Comparison of ENCODE assay signal across 26 mouse cellular contexts in genomic region chr4:108249314-108249713, GRCm38 (mm10). TPM values are rescaled to one million over a fixed set of nuclear protein-coding genes. Genes with fewer than 3 reads are reported as not detected.
DNase-seq lines count a peak whose midpoint lies in the region; ATAC-seq and TF ChIP-seq lines count a peak whose summit lies in the region.
"Had no signal": no experiment of that assay in that cellular context is flagged by ENCODE, and none has a peak within 500 bp of the region (broad histone marks: within the 10 kb centered on the region; RNA-seq: fewer than 3 reads in every experiment).

No protein-coding gene starts in this region.

- peaks cover 41% of the 10 kb centered on the region for H3K36me3 ChIP-seq in intestine, postnatal 0 days (ENCODE audit: control insufficient read depth, insufficient read depth)
- H3K36me3 ChIP-seq in intestine, embryonic 15.5 days: peaks cover 22% of the 10 kb centered on the region
- peaks cover 54% of the 10 kb centered on the region for H3K36me3 ChIP-seq in midbrain, postnatal 0 days (ENCODE audit: insufficient read depth, low read length)
- H3K36me3 ChIP-seq in midbrain, embryonic 15.5 days (replicated peaks): peaks cover 44% of the 10 kb centered on the region

- H3K9ac ChIP-seq in intestine, postnatal 0 days (ENCODE audit: low read depth, low read length): no peak overlapping the region
- no peak overlapping the region for H3K9ac ChIP-seq in intestine, embryonic 15.5 days
- no peak overlapping the region for H3K9ac ChIP-seq in midbrain, postnatal 0 days (replicated peaks; ENCODE audit: low read length, poor library complexity, severe bottlenecking)
- no peak overlapping the region for H3K9ac ChIP-seq in midbrain, embryonic 15.5 days
- H3K9ac ChIP-seq: embryonic facial prominence, embryonic 12.5 days; heart, embryonic 15.5 days; hindbrain, embryonic 15.5 days; liver, embryonic 14.5 days; neural tube, embryonic 15.5 days; stomach, embryonic 15.5 days had no signal

- no peak for TF ChIP-seq POLR2A in cerebellum, adult 2 months (IDR thresholded peaks at IDR 0.05; ENCODE audit: borderline replicate concordance, insufficient read depth, low read length)

- H3K4me2 ChIP-seq in intestine, postnatal 0 days (replicated peaks; ENCODE audit: low read depth): no peak overlapping the region
- no peak overlapping the region for H3K4me2 ChIP-seq in intestine, embryonic 15.5 days (replicated peaks)
- H3K4me2 ChIP-seq in midbrain, postnatal 0 days (ENCODE audit: low read depth, low read length, poor library complexity, severe bottlenecking): no peak overlapping the region
- no peak overlapping the region for H3K4me2 ChIP-seq in midbrain, embryonic 15.5 days
- H3K4me2 ChIP-seq: embryonic facial prominence, embryonic 12.5 days; heart, embryonic 15.5 days; hindbrain, embryonic 15.5 days; neural tube, embryonic 15.5 days; stomach, embryonic 15.5 days had no signal

- H3K4me1 ChIP-seq in cerebellum, adult 2 months (ENCODE audit: control insufficient read depth, insufficient read depth, low read length): no peaks in the 10 kb centered on the region; the same call in 1 of the 2 replicates
- H3K4me1 ChIP-seq in intestine, postnatal 0 days (replicated peaks; ENCODE audit: control insufficient read depth, insufficient read depth, low read length): no peaks in the 10 kb centered on the region
- H3K4me1 ChIP-seq in intestine, embryonic 15.5 days (replicated peaks): no peaks in the 10 kb centered on the region
- H3K4me1 ChIP-seq in midbrain, postnatal 0 days (ENCODE audit: insufficient read depth, low read length): no peaks in the 10 kb centered on the region
- no peaks in the 10 kb centered on the region for H3K4me1 ChIP-seq in midbrain, embryonic 15.5 days
- H3K4me1 ChIP-seq: embryonic facial prominence, embryonic 12.5 days; heart, embryonic 15.5 days; hindbrain, embryonic 15.5 days; midbrain, embryonic 10.5 days; neural tube, embryonic 15.5 days; stomach, embryonic 15.5 days had no signal

- H3K27ac ChIP-seq in cerebellum, adult 2 months (ENCODE audit: insufficient read depth, low read length): no peak overlapping the region
- H3K27ac ChIP-seq in intestine, postnatal 0 days (ENCODE audit: low read depth, low read length): no peak overlapping the region
- H3K27ac ChIP-seq in intestine, embryonic 15.5 days: no peak overlapping the region
- H3K27ac ChIP-seq in midbrain, postnatal 0 days (ENCODE audit: low read depth, low read length): no peak overlapping the region
- H3K27ac ChIP-seq in midbrain, embryonic 15.5 days: no peak overlapping the region
- H3K27ac ChIP-seq: embryonic facial prominence, embryonic 12.5 days; heart, embryonic 15.5 days; hindbrain, embryonic 15.5 days; liver, embryonic 14.5 days; midbrain, embryonic 10.5 days; neural tube, embryonic 15.5 days; stomach, embryonic 15.5 days had no signal

- no peak overlapping the region for H3K4me3 ChIP-seq in cerebellum, adult 2 months (replicated peaks; ENCODE audit: insufficient read depth, low read depth, low read length)
- no peak overlapping the region for H3K4me3 ChIP-seq in intestine, postnatal 0 days (ENCODE audit: low read depth, low read length)
- no peak overlapping the region for H3K4me3 ChIP-seq in intestine, embryonic 15.5 days (replicated peaks)
- H3K4me3 ChIP-seq in midbrain, postnatal 0 days (ENCODE audit: low read depth, low read length): no peak overlapping the region
- H3K4me3 ChIP-seq in midbrain, embryonic 15.5 days: no peak overlapping the region
- H3K4me3 ChIP-seq: embryonic facial prominence, embryonic 12.5 days; heart, embryonic 15.5 days; hindbrain, embryonic 15.5 days; midbrain, embryonic 10.5 days; neural tube, embryonic 15.5 days; stomach, embryonic 15.5 days had no signal

- H3K27me3 ChIP-seq in cerebellum, adult 2 months (ENCODE audit: control insufficient read depth, insufficient read depth, low read length): no peaks in the 10 kb centered on the region
- H3K27me3 ChIP-seq in intestine, postnatal 0 days (replicated peaks; ENCODE audit: control insufficient read depth, insufficient read depth, low read length): no peaks in the 10 kb centered on the region
- no peaks in the 10 kb centered on the region for H3K27me3 ChIP-seq in intestine, embryonic 15.5 days (replicated peaks)
- no peaks in the 10 kb centered on the region for H3K27me3 ChIP-seq in midbrain, postnatal 0 days (ENCODE audit: insufficient read depth, low read length)
- H3K27me3 ChIP-seq in midbrain, embryonic 15.5 days (replicated peaks): no peaks in the 10 kb centered on the region
- H3K27me3 ChIP-seq: embryonic facial prominence, embryonic 12.5 days; heart, embryonic 15.5 days; hindbrain, embryonic 15.5 days; neural tube, embryonic 15.5 days; stomach, embryonic 15.5 days had no signal

- ATAC-seq in intestine, postnatal 0 days: no peak
- no peak for ATAC-seq in intestine, embryonic 15.5 days
- no peak for ATAC-seq in midbrain, postnatal 0 days (ENCODE audit: low FRiP score)
- ATAC-seq in midbrain, embryonic 15.5 days (replicated peaks): no peak
- ATAC-seq: forebrain, embryonic 14.5 days had no signal

- H3K9me3 ChIP-seq in intestine, postnatal 0 days (ENCODE audit: control insufficient read depth): no peaks in the 10 kb centered on the region
- no peaks in the 10 kb centered on the region for H3K9me3 ChIP-seq in intestine, embryonic 15.5 days
- H3K9me3 ChIP-seq in midbrain, postnatal 0 days (ENCODE audit: low read length): no peaks in the 10 kb centered on the region
- H3K9me3 ChIP-seq in midbrain, embryonic 15.5 days: no peaks in the 10 kb centered on the region
- H3K9me3 ChIP-seq: heart, embryonic 15.5 days; hindbrain, embryonic 15.5 days; midbrain, embryonic 10.5 days; neural tube, embryonic 15.5 days; stomach, embryonic 15.5 days had no signal

- TF ChIP-seq CTCF in cerebellum, adult 2 months (IDR thresholded peaks at IDR 0.05; ENCODE audit: borderline replicate concordance, insufficient read depth, low read depth, low read length): peak; percentile 34; the same call in 1 of the 2 replicates
- TF ChIP-seq CTCF in intestine, postnatal 0 days (IDR thresholded peaks at IDR 0.05; ENCODE audit: low read depth): peak; percentile 49
- TF ChIP-seq CTCF in midbrain, postnatal 0 days (IDR thresholded peaks at IDR 0.05): peak; percentile 58

- WGBS in cerebellum, adult 2 months: 84% methylated on average over 3 of the region's 3 CpGs
- 92% methylated on average over 3 of the region's 3 CpGs for WGBS in intestine, postnatal 0 days
- WGBS in intestine, embryonic 15.5 days: 93% methylated on average over 3 of the region's 3 CpGs
- WGBS in midbrain, postnatal 0 days: 86% methylated on average over 3 of the region's 3 CpGs
- 90% methylated on average over 3 of the region's 3 CpGs for WGBS in midbrain, embryonic 15.5 days

- DNase-seq in cerebellum, adult 2 months: no peak
- no peak for DNase-seq in cerebellum, postnatal 4 days (ENCODE audit: low spot score in 2 of 2)
- DNase-seq in midbrain, postnatal 0 days (ENCODE audit: low spot score): no peak
- no peak for DNase-seq in left cerebral cortex, adult 8-10 months (ENCODE audit: low spot score in 2 of 2)
- DNase-seq: adrenal gland, postnatal 25 days; cerebellum, adult 11 months; gastrocnemius, postnatal 25 days; heart, postnatal 36 days; kidney, adult 18-20 months; kidney, postnatal 14 days; thymus, adult 18-20 months; thymus, postnatal 36 days had no signal

RNA-seq across cellular contexts. Expression of gene Zyg11a, which starts 31.5 kb away (rescaled TPM):
- polyA plus RNA-seq in cerebellum, adult 2 months (2012; rRNA removed): not detected in 2 replicates
- 0.10 and 0.18 TPM in 2 replicates for polyA plus RNA-seq in intestine, postnatal 0 days (2015; fragmentation: Nextera tagmentation; extraction: Ambion mirVana)
- 0.09 and 0.14 TPM in 2 replicates for polyA plus RNA-seq in intestine, embryonic 15.5 days (2015; fragmentation: Nextera tagmentation; extraction: Ambion mirVana)
- 0.47 TPM in 1 of 2 replicates, not detected in the other for total RNA-seq in midbrain, postnatal 0 days (2014; rRNA removed)
- 0.09 TPM in 1 of 2 replicates, not detected in the other for polyA plus RNA-seq in midbrain, postnatal 0 days (2015; fragmentation: Nextera tagmentation; extraction: Ambion mirVana)
- 0.09 TPM in 1 of 2 replicates, not detected in the other for polyA plus RNA-seq in midbrain, embryonic 15.5 days (2015; fragmentation: Nextera tagmentation; extraction: Ambion mirVana)
- not detected for total RNA-seq in left cerebral cortex, adult 8-10 months (2022)
- total RNA-seq: layer of hippocampus, adult 18-20 months; layer of hippocampus, postnatal 25 days; left cerebral cortex, postnatal 36 days had no signal
- polyA plus RNA-seq: forebrain, embryonic 14.5 days had no signal

RNA-seq across cellular contexts. Expression of gene Zyg11b, which starts 51.6 kb away (rescaled TPM):
- polyA plus RNA-seq in cerebellum, adult 2 months (2012; rRNA removed): 39.1 and 39.4 TPM in 2 replicates
- polyA plus RNA-seq in intestine, postnatal 0 days (2015; fragmentation: Nextera tagmentation; extraction: Ambion mirVana): 4.0 and 4.3 TPM in 2 replicates
- 8.3 and 8.6 TPM in 2 replicates for polyA plus RNA-seq in intestine, embryonic 15.5 days (2015; fragmentation: Nextera tagmentation; extraction: Ambion mirVana)
- total RNA-seq in midbrain, postnatal 0 days (2014; rRNA removed): 131 and 162 TPM in 2 replicates
- 22.3 and 26.0 TPM in 2 replicates for polyA plus RNA-seq in midbrain, postnatal 0 days (2015; fragmentation: Nextera tagmentation; extraction: Ambion mirVana)
- 33.9 and 37.3 TPM in 2 replicates for polyA plus RNA-seq in midbrain, embryonic 15.5 days (2015; fragmentation: Nextera tagmentation; extraction: Ambion mirVana)
- 100 to 1,000 TPM in 2 of 4 experiments, 10 to 100 TPM in 2; 84.5 to 105 (median 95.2) TPM for total RNA-seq in left cerebral cortex, adult 8-10 months (2022)
